Mouse (Mus musculus) olfactory bulb, adult 2 months (tissue): ENCODE data around the gene Rbbp6.

Experiments
- CTCF ChIP-seq: fragments of 200-500 bp; IDR thresholded peaks from 2 replicates; pipeline ENCODE4 v1.5.1; 2012; ENCODE audit warnings: low read depth, mild to moderate bottlenecking, low read length, moderate library complexity; ENCODE audit not compliant: insufficient read depth
- POLR2A ChIP-seq: fragments of 200-500 bp; IDR thresholded peaks from 2 replicates; pipeline ENCODE4 v1.6.1; 2012; ENCODE audit warnings: mild to moderate bottlenecking, low read depth, low read length, moderate library complexity; ENCODE audit not compliant: insufficient read depth

DNA sequence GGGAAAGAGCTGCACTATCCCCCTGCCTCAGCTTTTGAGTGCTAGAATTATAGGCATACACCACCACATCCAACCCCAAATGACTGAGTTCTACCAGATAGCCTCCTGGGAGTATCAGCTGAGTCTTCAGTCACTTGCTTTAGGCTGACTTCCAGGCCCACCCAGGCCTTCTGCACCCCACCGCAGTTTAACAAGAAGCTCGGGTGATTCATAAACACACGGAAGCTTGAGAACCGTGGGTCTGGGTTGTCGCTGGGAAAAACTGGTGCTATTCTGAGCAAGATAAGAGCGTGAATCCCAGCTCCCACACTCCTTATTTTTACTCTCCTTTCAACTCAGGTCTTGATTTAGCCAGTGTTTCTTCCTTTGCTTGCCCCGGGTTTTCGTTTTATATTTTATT, 69.8 kb downstream of the Rbbp6 start:
- TF ChIP-seq CTCF (no peak), POLR2A (no peak)
